Mouse (Mus musculus) v-Abl transformed pro-B cells (cell line): Measurements from ENCODE around the gene Bmp2k.

ENCODE experiments used
- in situ Hi-C, 2 experiments: fragments of 400-800 bp; cut with MboI; formaldehyde crosslinking; loops; one replicate each; pipeline ENCODE4 v1.15.1; 2025; ENCODE audit not compliant: unreplicated experiment in 2 of 2

Gene Bmp2k

DNA sequence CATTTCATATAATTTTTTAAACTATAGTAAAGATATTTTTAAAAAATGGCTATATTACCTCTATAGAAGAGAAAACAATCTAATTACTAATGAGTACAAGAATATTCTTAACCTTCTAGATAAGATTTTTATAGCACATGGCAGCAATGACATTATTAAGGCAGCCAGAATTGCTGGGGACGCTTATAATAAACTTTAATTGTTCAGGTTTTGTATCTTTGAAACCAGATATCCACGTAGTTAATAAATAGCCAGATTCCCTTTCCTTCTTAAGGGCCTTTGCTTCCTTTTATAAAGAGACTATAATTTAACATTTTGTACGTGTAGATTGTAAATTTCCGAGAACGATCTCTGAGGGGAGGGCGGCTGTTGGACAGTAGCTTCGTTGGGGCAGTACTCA is 47.8 kb downstream of the Bmp2k start:
- in situ Hi-C loops: no loop called here

DNA sequence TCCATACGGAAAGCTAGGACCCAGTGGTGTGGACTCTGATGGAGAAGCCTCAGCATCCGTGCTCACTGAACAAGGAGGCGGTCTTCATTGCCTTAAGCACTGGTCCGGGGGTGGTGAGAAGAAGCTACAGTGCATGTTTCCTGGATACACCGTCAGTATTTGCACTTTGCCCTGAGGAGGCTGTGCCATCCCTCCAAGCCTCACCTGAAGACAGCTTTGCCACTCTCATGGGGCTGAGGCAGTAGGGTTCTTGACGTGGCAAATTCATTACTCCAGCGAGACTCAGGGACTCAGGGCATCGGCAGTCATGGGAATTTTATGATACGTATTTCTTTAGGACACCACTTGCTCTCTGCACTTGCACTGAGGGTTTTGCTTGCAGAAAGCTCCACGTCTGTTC is 49.2 kb downstream of the Bmp2k start:
- in situ Hi-C loops: no loop called here

DNA sequence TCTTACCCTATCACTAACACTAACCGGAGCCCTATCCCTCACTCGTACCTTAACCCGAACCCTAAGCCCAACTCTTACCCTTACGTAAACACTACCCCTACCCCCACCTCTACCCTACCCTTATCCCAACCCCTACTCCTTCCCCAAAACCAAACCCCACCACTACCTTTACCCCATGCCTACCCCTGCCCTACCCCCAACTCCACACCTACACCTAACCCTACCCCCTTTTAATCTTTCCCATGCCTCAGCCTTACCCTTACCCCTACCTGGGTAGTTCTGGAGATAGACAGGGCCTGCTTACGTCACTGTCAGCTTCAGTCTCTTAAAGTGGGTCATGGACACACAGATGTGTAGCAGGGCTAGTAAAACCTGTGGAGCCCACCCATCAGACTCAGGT is 51.4 kb downstream of the Bmp2k start:
- in situ Hi-C loops: no loop called here

DNA sequence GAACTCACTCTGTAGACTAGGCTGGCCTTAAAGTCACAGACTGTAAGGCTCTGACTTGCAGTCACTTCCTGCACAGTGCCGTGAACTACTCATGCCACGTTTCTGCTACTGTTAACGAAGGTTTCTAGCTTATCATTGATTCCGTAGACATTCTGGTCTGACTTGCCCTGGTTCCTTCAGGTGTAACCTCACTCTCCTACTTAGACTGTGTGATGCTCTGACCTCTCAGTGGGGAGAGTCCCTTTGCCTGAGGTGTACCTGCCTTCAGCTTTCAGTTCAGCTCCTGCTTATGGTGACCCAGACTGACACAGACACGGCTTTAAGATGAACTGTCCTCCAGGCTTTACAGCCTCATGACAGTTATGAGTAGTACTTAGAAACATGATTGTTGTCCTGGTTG is 56.7 kb downstream of the Bmp2k start:
- in situ Hi-C loops: loop anchor here (5.0 kb wide), 2 partner anchors 137 to 172 kb away; no protein-coding TSS in a partner anchor

DNA sequence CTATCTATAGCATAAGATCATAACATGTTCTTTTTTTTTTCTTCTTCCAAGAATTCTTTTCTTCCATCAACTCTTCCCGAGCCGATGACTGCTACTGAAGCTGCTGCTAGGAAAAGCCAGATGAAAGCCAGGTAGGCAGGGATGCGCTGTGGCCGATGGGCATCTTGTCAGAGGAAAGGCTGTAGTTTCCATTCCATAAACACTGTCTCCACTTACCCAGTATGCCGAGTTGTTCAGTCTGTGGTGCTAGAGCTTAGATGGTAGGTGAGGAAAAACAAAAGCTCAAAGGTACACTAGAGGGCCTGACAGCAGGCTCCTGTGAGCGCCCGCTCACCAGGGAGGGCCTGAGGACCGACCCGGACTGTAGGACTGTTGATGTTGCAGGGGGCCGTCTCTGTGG is 57.3 kb downstream of the Bmp2k start:
- in situ Hi-C loops: loop anchor here (5.0 kb wide), 3 partner anchors 138 to 178 kb away; no protein-coding TSS in a partner anchor

DNA sequence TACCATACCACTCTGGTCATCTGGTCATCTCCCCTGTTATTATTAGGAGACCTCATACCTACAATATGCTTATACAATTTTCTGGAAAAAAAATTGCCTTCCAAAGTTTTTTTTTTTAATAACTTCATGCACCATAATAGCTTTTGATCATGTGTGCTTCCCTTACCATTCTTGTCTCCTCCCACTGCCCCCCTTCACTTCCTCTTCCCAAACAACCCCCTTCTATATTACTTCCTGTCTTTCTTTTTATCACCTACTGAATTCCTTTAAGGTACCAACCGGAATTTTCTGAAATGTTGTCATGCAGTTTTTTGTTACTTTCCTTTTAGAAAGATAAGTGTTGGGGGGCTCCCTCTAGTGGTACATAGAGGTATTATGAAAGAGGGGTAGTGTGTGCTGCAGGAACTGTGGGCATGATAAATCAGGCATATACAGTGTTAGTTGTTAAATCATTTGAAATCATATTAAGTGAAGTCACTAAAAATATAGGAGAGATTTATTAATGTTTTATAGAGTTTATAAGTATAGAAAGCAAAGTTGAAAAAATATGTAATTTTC is 58.1 kb downstream of the Bmp2k start:
- in situ Hi-C loops: loop anchor here (5.0 kb wide), 2 partner anchors 138 to 178 kb away; no protein-coding TSS in a partner anchor

DNA sequence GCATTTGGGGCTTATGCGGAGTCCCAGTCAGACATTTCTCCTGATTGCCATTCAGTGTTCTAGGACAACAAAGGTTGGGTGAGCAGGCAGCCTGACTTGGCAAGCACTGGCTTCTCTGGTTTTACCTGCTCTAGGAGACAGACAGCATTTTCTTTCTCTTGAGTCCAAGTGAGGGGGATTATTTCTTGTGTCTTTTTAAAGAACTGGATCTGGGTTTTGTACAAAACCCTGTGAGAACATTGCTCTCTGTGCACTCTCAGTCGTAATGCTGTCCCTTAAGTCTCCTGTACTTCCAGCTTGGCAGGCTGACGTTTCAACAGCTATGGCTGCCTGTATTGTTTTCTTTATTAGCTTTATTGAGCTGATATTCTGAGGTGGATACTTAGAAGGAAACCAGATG is 58.9 kb downstream of the Bmp2k start:
- in situ Hi-C loops: loop anchor here (5.0 kb wide), 2 partner anchors 139 to 179 kb away; no protein-coding TSS in a partner anchor

DNA sequence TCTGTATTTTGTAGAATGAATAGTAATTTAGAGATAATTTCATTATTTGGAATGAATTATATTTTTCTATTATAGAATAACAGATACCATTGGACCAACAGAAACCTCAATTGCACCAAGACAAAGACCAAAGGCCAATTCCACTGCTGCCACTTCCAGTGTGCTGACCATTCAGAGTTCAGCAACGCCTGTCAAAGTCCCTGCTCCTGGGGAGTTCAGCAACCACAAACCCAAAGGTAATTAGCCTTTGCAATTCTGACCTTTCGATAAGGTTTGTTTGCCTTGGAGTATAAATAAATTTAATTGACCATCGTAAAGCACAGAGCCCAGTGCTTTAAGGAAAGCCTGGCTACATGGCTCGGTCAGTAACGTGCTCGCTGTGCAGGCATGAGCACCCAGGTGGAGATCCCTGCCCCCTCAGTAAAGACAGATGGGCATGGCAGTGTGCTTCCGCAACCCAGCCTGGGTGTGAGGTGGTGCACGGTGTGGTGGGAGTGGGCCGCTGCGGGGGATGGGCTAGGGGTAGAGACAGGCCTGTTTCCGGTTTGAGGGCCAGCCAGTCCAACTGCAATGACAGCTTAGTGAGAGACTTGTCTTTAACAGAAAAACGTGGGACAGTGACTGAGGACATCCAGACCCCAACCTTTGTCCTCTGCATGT is 59.4 kb downstream of the Bmp2k start:
- in situ Hi-C loops: loop anchor here (5.0 kb wide), 2 partner anchors 140 to 180 kb away; no protein-coding TSS in a partner anchor

DNA sequence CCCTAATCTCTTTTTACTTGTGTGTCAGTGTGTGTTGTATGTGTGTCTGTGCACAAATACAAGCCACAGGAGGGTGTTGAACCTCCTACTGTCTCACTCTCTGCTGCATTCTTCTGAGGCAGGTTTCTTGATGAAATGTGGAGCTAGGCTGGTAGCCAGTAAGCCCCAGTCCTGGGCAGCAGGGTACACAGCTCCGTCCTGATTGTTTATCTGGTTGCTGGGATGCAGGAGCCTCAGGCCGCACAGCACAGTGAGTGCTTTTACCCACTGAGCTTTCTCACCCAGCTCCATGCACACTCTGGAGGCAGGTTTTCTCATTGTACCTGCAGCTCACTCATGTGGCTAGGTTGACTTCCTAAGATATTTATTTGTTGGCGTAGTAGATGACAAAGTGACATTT is 63.4 kb downstream of the Bmp2k start:
- in situ Hi-C loops: no loop called here

DNA sequence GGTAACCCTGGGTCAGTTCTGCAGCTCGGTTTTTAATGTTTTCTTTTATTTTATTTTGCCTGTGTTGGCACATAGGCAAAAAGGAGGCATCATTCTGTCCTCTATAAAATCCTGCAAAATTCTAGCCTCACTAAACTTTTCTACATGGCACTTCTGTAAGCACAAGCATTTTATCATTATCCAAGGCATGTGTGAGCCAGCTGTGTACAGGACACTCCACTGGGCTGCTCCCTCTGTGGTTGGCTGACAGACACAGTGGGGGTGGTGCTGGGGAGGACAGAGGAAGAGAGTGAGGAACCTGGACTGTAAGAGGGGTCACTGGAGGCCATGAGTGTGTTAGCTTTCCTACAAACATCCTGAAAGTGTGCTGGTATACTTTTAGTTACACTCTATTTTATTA is 64.6 kb downstream of the Bmp2k start:
- in situ Hi-C loops: no loop called here

DNA sequence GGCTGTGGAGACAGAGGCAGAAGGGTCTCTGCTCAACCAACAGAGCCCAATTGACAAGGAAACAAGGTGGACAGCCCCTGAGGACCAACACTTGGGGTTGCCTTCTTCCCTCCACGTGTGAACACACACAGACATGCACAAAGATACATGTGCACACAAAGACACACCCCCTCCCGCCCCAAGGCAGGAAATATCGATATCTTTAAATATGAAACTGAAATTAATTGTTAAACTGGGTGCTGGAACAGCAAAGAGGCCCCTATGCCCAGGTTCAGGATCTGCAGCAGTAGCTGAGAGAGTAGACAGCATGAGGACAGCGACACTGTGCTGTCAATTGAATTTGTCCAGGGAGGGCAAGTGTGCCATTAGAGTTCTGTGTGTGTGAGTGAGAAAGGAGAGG is 68.3 kb downstream of the Bmp2k start:
- in situ Hi-C loops: no loop called here

DNA sequence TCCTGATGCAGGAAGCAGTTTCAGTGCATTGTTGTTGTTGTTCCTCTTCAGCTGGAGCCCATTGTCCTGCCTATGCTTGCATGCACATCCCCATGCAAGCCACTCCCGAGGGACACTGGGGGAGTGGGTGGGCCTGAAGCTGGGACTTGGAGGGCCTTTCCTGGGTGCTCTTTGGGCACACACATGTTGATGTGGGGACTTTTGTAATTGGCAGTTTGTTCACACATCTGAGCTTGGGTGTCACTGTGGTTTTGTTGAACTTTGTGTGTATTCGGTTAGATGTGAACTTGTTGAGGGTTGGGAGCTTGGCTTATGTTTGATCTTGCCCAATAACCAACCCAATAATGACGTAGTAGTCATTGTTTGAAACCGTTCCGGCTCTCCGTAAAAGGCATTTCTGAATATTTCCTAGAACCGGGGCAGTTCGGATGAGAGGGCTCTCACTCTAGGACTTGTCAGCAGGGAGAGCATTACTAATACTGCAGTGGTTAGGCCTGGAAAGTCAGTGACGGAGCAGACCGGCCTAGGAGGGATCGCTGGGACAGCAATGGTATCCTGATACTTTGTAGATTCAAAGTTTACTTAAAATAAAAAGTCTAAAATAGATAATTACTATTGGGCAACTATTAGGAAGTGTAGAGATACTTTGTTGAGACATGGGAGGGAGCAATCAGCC is 78.1 kb downstream of the Bmp2k start:
- in situ Hi-C loops: no loop called here

DNA sequence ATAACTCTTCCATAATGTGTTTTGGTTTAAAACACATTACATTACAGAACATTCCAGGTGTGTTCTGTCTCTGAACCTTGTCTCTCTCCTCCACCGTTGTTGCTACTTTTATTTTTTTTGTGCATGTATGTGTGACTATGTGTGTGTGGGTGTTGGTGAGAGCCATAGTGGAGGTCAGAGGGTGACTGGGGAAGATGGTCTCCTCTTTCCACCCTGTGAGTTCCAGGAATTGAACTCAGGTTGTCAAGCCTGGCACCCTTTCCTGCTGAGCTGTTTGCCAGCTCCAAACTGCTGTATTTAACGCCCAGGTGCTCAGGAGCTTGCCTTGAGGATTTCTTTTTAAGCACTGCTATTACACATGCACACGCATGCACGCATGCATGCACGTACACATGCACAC is 78.7 kb downstream of the Bmp2k start:
- in situ Hi-C loops: no loop called here

DNA sequence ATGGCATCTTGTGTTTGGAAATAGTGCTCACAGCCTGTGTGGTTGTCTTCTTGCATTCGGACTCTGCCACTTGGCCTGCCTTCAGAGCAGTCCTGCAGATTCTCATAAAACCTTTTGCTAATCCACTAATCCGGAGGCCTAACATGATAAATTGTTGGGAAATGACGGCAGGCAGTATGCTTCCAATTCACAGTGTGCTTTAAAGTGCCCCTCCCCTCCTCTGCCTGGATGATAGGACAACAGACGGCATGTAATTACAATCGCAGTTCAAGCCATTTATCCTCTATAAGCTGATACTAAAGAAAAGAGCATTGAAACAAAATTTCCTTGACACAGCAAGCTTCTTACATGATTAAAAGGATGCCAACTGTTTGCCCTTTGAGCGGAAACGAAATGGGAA is 80.2 kb downstream of the Bmp2k start:
- in situ Hi-C loops: no loop called here

DNA sequence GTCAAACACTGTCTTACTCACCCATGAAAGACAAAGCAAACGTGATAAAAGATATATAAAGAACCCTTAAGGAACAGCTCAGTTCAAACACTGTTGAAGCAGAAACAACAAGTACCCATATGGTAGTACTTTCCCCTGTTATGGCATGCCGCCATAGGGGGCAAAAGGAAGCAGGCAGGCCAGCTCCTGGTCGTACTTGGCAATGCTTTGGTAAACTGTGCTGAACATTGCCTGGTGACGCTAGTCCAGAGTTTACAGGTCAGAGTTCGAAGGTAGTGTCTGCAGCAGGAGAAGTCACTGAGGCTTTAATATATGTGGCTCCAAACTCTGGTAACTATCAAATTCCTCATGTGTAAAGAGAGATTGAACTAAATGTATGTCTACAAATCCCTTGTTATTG is 81.2 kb downstream of the Bmp2k start:
- in situ Hi-C loops: no loop called here

DNA sequence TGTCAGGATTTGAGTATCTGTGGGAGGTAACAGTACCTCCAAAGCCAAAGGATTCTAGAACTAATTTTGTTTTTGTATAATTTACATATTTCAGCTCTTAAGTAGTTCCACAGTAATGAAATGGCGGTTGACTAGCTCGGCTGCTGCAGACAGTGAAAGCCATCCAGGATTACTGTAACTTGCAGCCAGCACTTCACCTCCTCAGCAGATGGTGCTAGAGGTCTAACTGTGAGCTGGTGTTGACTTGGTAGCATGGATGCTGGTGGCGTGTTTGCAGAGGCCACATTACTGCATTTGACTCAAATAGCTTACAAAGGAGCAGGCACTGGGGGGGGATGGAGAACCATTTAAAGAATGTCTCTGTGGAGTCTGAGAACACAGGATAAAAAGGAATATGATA is 84.0 kb downstream of the Bmp2k start:
- in situ Hi-C loops: no loop called here

DNA sequence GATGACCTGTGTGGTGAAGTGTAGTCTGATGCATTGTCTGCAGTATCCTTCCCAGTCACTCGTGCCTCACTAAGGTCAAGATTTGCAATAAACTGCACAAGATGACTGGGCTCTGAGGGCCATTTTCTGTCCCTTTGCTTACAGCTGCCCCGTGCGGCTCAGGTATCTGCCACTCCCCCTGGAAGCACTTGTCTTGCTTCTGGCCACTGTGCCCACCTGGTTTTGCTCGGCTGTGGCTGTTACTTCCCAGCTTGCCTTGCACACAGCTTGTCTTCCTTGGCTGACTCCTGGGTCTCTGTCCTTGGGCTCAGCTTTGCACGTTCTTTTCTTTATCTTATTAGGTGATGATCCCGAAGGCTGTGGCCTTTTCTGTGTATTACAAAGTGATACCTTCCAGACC is 86.2 kb downstream of the Bmp2k start:
- in situ Hi-C loops: no loop called here

DNA sequence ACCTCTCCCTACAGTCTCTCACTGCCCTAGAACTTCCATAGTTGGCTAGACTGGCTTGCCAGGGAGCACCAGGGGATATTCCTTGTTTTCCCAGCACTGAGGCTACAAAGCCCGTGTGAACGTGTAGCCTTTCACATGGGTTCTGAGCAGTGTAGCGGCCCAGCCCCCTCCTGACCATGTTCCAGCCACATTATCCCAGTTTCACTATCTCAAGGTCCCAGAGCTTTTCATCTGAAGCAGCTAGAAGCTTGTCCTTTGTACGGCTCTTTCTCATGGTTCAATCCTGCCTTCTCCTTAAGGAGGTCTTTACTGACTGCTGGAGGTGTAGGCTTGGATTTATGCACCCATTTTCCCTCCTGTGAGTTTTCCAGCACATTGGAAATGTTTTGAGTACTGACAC is 87.1 kb downstream of the Bmp2k start:
- in situ Hi-C loops: no loop called here

DNA sequence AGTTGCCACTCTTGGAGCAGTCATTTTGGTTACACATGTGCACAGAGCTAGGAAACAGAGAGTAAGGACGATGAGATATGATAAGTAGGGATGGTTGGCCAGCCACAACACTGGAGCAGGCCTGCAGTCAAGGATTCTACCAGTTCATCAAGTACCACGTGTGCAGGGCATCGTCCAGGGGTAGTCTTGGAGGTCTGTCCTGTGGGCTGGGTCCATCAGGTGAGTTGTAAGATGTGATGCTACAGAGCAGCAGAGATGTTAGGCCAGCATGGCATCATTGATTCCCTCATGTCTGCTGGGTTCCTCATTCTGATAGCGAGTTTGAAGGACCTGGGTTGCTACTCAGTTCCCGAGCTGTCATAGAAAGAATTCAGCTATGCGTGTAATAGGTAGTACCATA is 87.6 kb downstream of the Bmp2k start:
- in situ Hi-C loops: no loop called here

DNA sequence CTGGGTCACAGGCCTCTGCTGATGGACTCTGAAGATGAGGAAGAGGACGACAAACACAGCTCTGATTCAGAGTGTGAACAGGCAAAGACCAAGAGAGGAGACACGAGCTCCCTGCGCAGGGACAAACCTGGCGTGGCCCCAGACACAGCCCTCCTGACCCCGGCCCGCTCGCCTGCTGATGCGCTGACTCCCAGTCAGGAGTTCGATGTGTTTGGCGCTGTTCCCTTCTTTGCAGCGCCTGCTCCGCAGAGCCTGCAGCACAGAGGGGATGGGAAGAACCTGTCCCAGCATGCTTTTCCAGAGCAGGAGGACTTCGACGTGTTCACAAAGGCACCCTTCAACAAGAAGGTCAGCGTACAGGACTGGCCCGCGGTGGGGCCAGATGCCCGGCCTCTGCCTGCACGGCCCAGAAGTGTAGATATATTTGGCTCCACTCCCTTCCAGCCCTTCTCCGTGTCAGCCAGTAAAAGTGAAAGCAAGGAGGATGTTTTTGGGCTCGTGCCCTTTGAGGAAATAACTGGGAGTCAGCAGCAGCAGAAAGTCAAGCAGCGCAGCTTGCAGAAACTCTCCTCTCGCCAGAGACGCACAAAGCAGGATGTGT is 89.6 kb downstream of the Bmp2k start:
- in situ Hi-C loops: no loop called here

DNA sequence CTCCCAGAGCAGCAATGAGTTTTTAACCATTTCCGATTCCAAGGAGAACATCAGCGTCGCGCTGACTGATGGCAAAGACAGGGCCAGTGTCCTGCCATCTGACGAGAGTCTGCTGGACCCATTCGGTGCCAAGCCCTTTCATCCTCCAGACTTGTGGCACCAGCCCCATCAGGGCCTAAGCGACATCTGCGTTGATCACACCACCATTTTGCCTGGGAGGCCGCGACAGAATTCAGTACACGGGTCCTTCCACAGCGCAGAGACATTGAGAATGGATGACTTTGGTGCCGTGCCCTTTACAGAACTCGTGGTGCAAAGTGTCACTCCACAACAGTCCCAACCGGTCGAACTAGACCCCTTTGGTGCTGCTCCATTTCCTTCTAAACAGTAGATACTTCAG is 90.3 kb downstream of the Bmp2k start:
- in situ Hi-C loops: no loop called here

DNA sequence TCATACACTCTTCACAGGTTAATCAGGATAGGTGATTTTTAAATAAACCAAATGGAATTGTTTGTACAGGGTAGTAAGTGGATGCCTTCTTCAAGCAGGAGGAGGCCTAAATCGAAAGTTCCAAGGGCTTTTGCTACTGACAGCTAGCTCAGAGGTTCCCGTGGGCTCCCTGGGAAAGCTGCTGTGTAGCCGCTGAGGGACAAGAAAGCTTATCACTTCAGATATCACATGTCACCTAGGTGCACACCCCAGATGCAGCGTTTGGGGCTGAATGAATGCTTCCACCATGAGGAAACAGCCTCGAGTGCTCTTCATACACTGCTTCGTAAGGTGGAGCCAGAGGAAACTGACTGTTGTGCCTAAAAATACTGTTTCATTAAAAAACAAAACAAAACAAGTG is 90.7 kb downstream of the Bmp2k start:
- in situ Hi-C loops: no loop called here
